In genomic region chr11:78161169-78161568, GRCm38 (mm10) we compare ENCODE assay signal across 13 mouse cellular contexts. TPM values are rescaled to one million over a fixed set of nuclear protein-coding genes. Genes with fewer than 3 reads are reported as not detected.
DNase-seq lines count a peak whose midpoint lies in the region; ATAC-seq and TF ChIP-seq lines count a peak whose summit lies in the region.
"Had no signal": no experiment of that assay in that cellular context is flagged by ENCODE, and none has a peak within 500 bp of the region (broad histone marks: within the 10 kb centered on the region; RNA-seq: fewer than 3 reads in every experiment).

No protein-coding gene starts in this region.

- H3K27me3 ChIP-seq in kidney, adult 2 months (replicated peaks; ENCODE audit: control insufficient read depth, insufficient read depth, low read length) = no peaks in the 10 kb centered on the region
- H3K27me3 ChIP-seq in stomach, embryonic 16.5 days (ENCODE audit: control insufficient read depth, insufficient read depth, low read length) = no peaks in the 10 kb centered on the region
- no peaks in the 10 kb centered on the region for H3K27me3 ChIP-seq in stomach, postnatal 0 days (ENCODE audit: control insufficient read depth, insufficient read depth, low read length)
- no peaks in the 10 kb centered on the region for H3K27me3 ChIP-seq in hindbrain, postnatal 0 days (ENCODE audit: insufficient read depth, low read length)
- no peaks in the 10 kb centered on the region for H3K27me3 ChIP-seq in myocyte (ENCODE audit: control insufficient read depth, insufficient read depth, insufficient read length)

- DNase-seq in kidney, adult 2 months = no peak
- DNase-seq in kidney, postnatal 4 days = no peak
- DNase-seq in stomach, postnatal 0 days (ENCODE audit: low spot score) = no peak
- DNase-seq in hindbrain, postnatal 0 days (ENCODE audit: low spot score) = no peak
- DNase-seq in T-cell, adult 2 months (ENCODE audit: low spot score) = no peak
- DNase-seq in retina, embryonic 14.5 days (ENCODE audit: low spot score) = no peak
- DNase-seq: retina, postnatal 1 day had no signal

- H3K9ac ChIP-seq in stomach, embryonic 16.5 days (ENCODE audit: low read length) = 0 out of 2 replicates have a peak overlapping the region, but pooled peaks have one; percentile 26
- H3K9ac ChIP-seq in stomach, postnatal 0 days (ENCODE audit: low read length) = no peak overlapping the region
- no peak overlapping the region for H3K9ac ChIP-seq in hindbrain, postnatal 0 days (replicated peaks; ENCODE audit: low read length)

- no peak for TF ChIP-seq EP300 in stomach, postnatal 0 days (optimal IDR thresholded peaks at IDR 0.05)

- ATAC-seq in stomach, embryonic 16.5 days (ENCODE audit: insufficient read depth, low FRiP score) = no peak
- ATAC-seq in stomach, postnatal 0 days (ENCODE audit: low FRiP score, low TSS enrichment) = no peak
- no peak for ATAC-seq in hindbrain, postnatal 0 days
- ATAC-seq: activated CD4-positive, CD25-positive, alpha-beta regulatory T cell, adult 4 months; CD4-positive, CD25-positive, alpha-beta regulatory T cell, adult 4 months; midbrain, embryonic 16.5 days had no signal

- H3K4me1 ChIP-seq in kidney, adult 2 months (ENCODE audit: control insufficient read depth, insufficient read depth, low read length) = peaks cover 33% of the 10 kb centered on the region
- H3K4me1 ChIP-seq in stomach, embryonic 16.5 days (ENCODE audit: control insufficient read depth, insufficient read depth, low read length) = peaks cover 28% of the 10 kb centered on the region
- H3K4me1 ChIP-seq in stomach, postnatal 0 days (replicated peaks; ENCODE audit: control insufficient read depth, insufficient read depth) = peaks cover 8% of the 10 kb centered on the region
- peaks cover 17% of the 10 kb centered on the region for H3K4me1 ChIP-seq in hindbrain, postnatal 0 days (ENCODE audit: insufficient read depth, low read length)

- 0 out of 2 replicates have a peak overlapping the region, but pooled peaks have one; percentile 3 for H3K27ac ChIP-seq in kidney, adult 2 months (ENCODE audit: insufficient read depth, low read depth, low read length)
- H3K27ac ChIP-seq in stomach, embryonic 16.5 days (ENCODE audit: low read length) = no peak overlapping the region
- no peak overlapping the region for H3K27ac ChIP-seq in stomach, postnatal 0 days (replicated peaks)
- peak overlapping the region; percentile 98; the same call in 1 of the 2 replicates for H3K27ac ChIP-seq in hindbrain, postnatal 0 days

- peaks cover 64% of the 10 kb centered on the region for H3K79me2 ChIP-seq in myocyte (ENCODE audit: control insufficient read depth, insufficient read depth)

- H3ac ChIP-seq in myocyte (ENCODE audit: control insufficient read depth, insufficient read length) = peak overlapping the region; percentile 8

- H3K9me3 ChIP-seq in stomach, embryonic 16.5 days (replicated peaks; ENCODE audit: control insufficient read depth, low read length) = no peaks in the 10 kb centered on the region
- no peaks in the 10 kb centered on the region for H3K9me3 ChIP-seq in stomach, postnatal 0 days (ENCODE audit: control insufficient read depth, low read length)
- no peaks in the 10 kb centered on the region for H3K9me3 ChIP-seq in hindbrain, postnatal 0 days (ENCODE audit: low read length)

- H3K4me3 ChIP-seq in kidney, adult 2 months (ENCODE audit: insufficient read depth, low read depth, low read length) = no peak overlapping the region
- no peak overlapping the region for H3K4me3 ChIP-seq in stomach, embryonic 16.5 days (replicated peaks; ENCODE audit: low read length)
- H3K4me3 ChIP-seq in stomach, postnatal 0 days (ENCODE audit: low read depth, low read length) = no peak overlapping the region
- no peak overlapping the region for H3K4me3 ChIP-seq in hindbrain, postnatal 0 days (ENCODE audit: low read length)
- peak overlapping the region; percentile 100 for H3K4me3 ChIP-seq in myocyte

- TF ChIP-seq CTCF in kidney, adult 2 months (conservative IDR thresholded peaks at IDR 0.05; ENCODE audit: insufficient read depth, insufficient read length, low read depth, low read length) = no peak
- no peak for TF ChIP-seq CTCF in stomach, postnatal 0 days (IDR thresholded peaks at IDR 0.05; ENCODE audit: low read depth)
- TF ChIP-seq CTCF in hindbrain, postnatal 0 days (IDR thresholded peaks at IDR 0.05; ENCODE audit: low read depth) = no peak

- WGBS in kidney, adult 2 months = 76% methylated on average over 14 of the region's 14 CpGs
- WGBS in stomach, embryonic 16.5 days = 87% methylated on average over 14 of the region's 14 CpGs
- WGBS in stomach, postnatal 0 days = 86% methylated on average over 14 of the region's 14 CpGs
- WGBS in hindbrain, postnatal 0 days = 86% methylated on average over 14 of the region's 14 CpGs

- H3K36me3 ChIP-seq in kidney, adult 2 months (ENCODE audit: control insufficient read depth, insufficient read depth, low read length) = peaks cover 4% of the 10 kb centered on the region
- H3K36me3 ChIP-seq in stomach, embryonic 16.5 days (ENCODE audit: control insufficient read depth, insufficient read depth, low read length) = peaks cover 17% of the 10 kb centered on the region
- peaks cover 22% of the 10 kb centered on the region for H3K36me3 ChIP-seq in stomach, postnatal 0 days (ENCODE audit: control insufficient read depth, insufficient read depth, low read length)
- H3K36me3 ChIP-seq in hindbrain, postnatal 0 days (ENCODE audit: insufficient read depth, low read length) = peaks cover 38% of the 10 kb centered on the region
- H3K36me3 ChIP-seq in myocyte (ENCODE audit: control insufficient read depth, insufficient read depth) = peaks cover 40% of the 10 kb centered on the region

- H3K4me2 ChIP-seq in stomach, embryonic 16.5 days (ENCODE audit: low read depth, low read length) = no peak overlapping the region
- H3K4me2 ChIP-seq in stomach, postnatal 0 days (replicated peaks; ENCODE audit: low read depth) = no peak overlapping the region
- H3K4me2 ChIP-seq in hindbrain, postnatal 0 days (ENCODE audit: low read depth, low read length) = no peak overlapping the region
- H3K4me2 ChIP-seq in myocyte (ENCODE audit: low read depth) = peak overlapping the region; percentile 95
- H3K4me2 ChIP-seq: heart, embryonic 11.5 days had no signal

- no peak for TF ChIP-seq POLR2A in kidney, adult 2 months (IDR thresholded peaks at IDR 0.05; ENCODE audit: low read depth, low read length)
- peak; percentile 47 for TF ChIP-seq POLR2A in myocyte (IDR thresholded peaks at IDR 0.05; ENCODE audit: insufficient read length, low read depth)

TF ChIP-seq in myocyte, 11 proteins besides CTCF, POLR2A, EP300 and RAD21:
- TF ChIP-seq POLR2AphosphoS2 (IDR thresholded peaks at IDR 0.05; ENCODE audit: insufficient read length, low read depth) (peak; percentile 52), MAX (IDR thresholded peaks at IDR 0.05; ENCODE audit: low read depth) (no peak)
TF ChIP-seq in myocyte: peak in this region for 1.

RNA-seq across cellular contexts. Expression of gene Traf4, which starts 4.2 kb away (rescaled TPM):
- polyA plus RNA-seq in kidney, adult 2 months (2012; rRNA removed) = 108 and 126 TPM in 2 replicates
- 50.9 and 55.1 TPM in 2 replicates for polyA plus RNA-seq in stomach, embryonic 16.5 days (2015; fragmentation: Nextera tagmentation; extraction: Ambion mirVana)
- polyA plus RNA-seq in stomach, postnatal 0 days (2015; fragmentation: Nextera tagmentation; extraction: Ambion mirVana) = 22.4 and 26.9 TPM in 2 replicates
- 124 and 130 TPM in 2 replicates for total RNA-seq in hindbrain, postnatal 0 days (2014; rRNA removed)
- 79.5 and 88.7 TPM in 2 replicates for polyA plus RNA-seq in hindbrain, postnatal 0 days (2015; fragmentation: Nextera tagmentation; extraction: Ambion mirVana)
- polyA plus RNA-seq in myocyte (2012; fragmentation: generic; extraction: Trizol) = 206 TPM

RNA-seq across cellular contexts. Expression of gene Nek8, which starts 15.3 kb away (rescaled TPM):
- polyA plus RNA-seq in kidney, adult 2 months (2012; rRNA removed) = 18.3 and 24.6 TPM in 2 replicates
- 16.7 and 19.0 TPM in 2 replicates for polyA plus RNA-seq in stomach, embryonic 16.5 days (2015; fragmentation: Nextera tagmentation; extraction: Ambion mirVana)
- polyA plus RNA-seq in stomach, postnatal 0 days (2015; fragmentation: Nextera tagmentation; extraction: Ambion mirVana) = 6.4 and 7.4 TPM in 2 replicates
- total RNA-seq in hindbrain, postnatal 0 days (2014; rRNA removed) = 7.6 and 11.8 TPM in 2 replicates
- polyA plus RNA-seq in hindbrain, postnatal 0 days (2015; fragmentation: Nextera tagmentation; extraction: Ambion mirVana) = 7.3 and 7.7 TPM in 2 replicates
- polyA plus RNA-seq in myocyte (2012; fragmentation: generic; extraction: Trizol) = 9.6 TPM

RNA-seq across cellular contexts. Expression of gene Tlcd1, which starts 15.3 kb away (rescaled TPM):
- 78.2 and 144 TPM in 2 replicates for polyA plus RNA-seq in kidney, adult 2 months (2012; rRNA removed)
- polyA plus RNA-seq in stomach, embryonic 16.5 days (2015; fragmentation: Nextera tagmentation; extraction: Ambion mirVana) = 32.5 and 32.8 TPM in 2 replicates
- polyA plus RNA-seq in stomach, postnatal 0 days (2015; fragmentation: Nextera tagmentation; extraction: Ambion mirVana) = 41.3 and 45.6 TPM in 2 replicates
- total RNA-seq in hindbrain, postnatal 0 days (2014; rRNA removed) = 37.5 and 46.1 TPM in 2 replicates
- 36.8 and 42.6 TPM in 2 replicates for polyA plus RNA-seq in hindbrain, postnatal 0 days (2015; fragmentation: Nextera tagmentation; extraction: Ambion mirVana)
- 17.4 TPM for polyA plus RNA-seq in myocyte (2012; fragmentation: generic; extraction: Trizol)

RNA-seq across cellular contexts. Expression of gene Rpl23a, which starts 22.2 kb away (rescaled TPM):
- 153 and 278 TPM in 2 replicates for polyA plus RNA-seq in kidney, adult 2 months (2012; rRNA removed)
- polyA plus RNA-seq in stomach, embryonic 16.5 days (2015; fragmentation: Nextera tagmentation; extraction: Ambion mirVana) = 1,025 and 1,263 TPM in 2 replicates
- polyA plus RNA-seq in stomach, postnatal 0 days (2015; fragmentation: Nextera tagmentation; extraction: Ambion mirVana) = 1,145 and 1,168 TPM in 2 replicates
- total RNA-seq in hindbrain, postnatal 0 days (2014; rRNA removed) = 418 and 469 TPM in 2 replicates
- polyA plus RNA-seq in hindbrain, postnatal 0 days (2015; fragmentation: Nextera tagmentation; extraction: Ambion mirVana) = 906 and 915 TPM in 2 replicates
- 3,571 TPM for polyA plus RNA-seq in myocyte (2012; fragmentation: generic; extraction: Trizol)

RNA-seq across cellular contexts. Expression of gene Rab34, which starts 27.1 kb away (rescaled TPM):
- 78.1 and 92.4 TPM in 2 replicates for polyA plus RNA-seq in kidney, adult 2 months (2012; rRNA removed)
- polyA plus RNA-seq in stomach, embryonic 16.5 days (2015; fragmentation: Nextera tagmentation; extraction: Ambion mirVana) = 88.3 and 90.9 TPM in 2 replicates
- polyA plus RNA-seq in stomach, postnatal 0 days (2015; fragmentation: Nextera tagmentation; extraction: Ambion mirVana) = 59.0 and 61.4 TPM in 2 replicates
- total RNA-seq in hindbrain, postnatal 0 days (2014; rRNA removed) = 85.6 and 96.4 TPM in 2 replicates
- 63.5 and 76.2 TPM in 2 replicates for polyA plus RNA-seq in hindbrain, postnatal 0 days (2015; fragmentation: Nextera tagmentation; extraction: Ambion mirVana)
- polyA plus RNA-seq in myocyte (2012; fragmentation: generic; extraction: Trizol) = 88.8 TPM
- polyA plus RNA-seq: activated CD4-positive, CD25-positive, alpha-beta regulatory T cell, adult 4 months; CD4-positive, CD25-positive, alpha-beta regulatory T cell, adult 4 months had no signal

Comparison
In these comparisons a context has a peak if more than half of its experiments do, and no peak if none do; other contexts are left out.
1. H3K27ac ChIP-seq: peak in kidney, adult 2 months (single experiment) and hindbrain, postnatal 0 days (single experiment); none in stomach, embryonic 16.5 days (single experiment) and stomach, postnatal 0 days (single experiment).